Mouse (Mus musculus) cerebellum, postnatal 4 days (tissue): ENCODE measurements at regions not wholly inside any gene's neighbourhood (a gene's known extent, or its start where the extent isn't known, plus 50 kb on each side); places are given as distances from the start of the nearest gene placed in this dataset.

Source experiments
- DNase-seq, 2 experiments: peaks; one replicate each; pipeline ENCODE4 v3.0.0; 2022; ENCODE audit warnings: low spot score in 2 of 2, mixed read lengths in 1 of 2

- DNase-seq: no peak
Observed at GRCm38 (mm10) chrX:11387200-11387940, 59.7 kb downstream of the H2al1j start.

GRCm38 (mm10) chrX:11388860-11389259, 61.2 kb downstream of the H2al1j start:
- no peak for DNase-seq

DNA sequence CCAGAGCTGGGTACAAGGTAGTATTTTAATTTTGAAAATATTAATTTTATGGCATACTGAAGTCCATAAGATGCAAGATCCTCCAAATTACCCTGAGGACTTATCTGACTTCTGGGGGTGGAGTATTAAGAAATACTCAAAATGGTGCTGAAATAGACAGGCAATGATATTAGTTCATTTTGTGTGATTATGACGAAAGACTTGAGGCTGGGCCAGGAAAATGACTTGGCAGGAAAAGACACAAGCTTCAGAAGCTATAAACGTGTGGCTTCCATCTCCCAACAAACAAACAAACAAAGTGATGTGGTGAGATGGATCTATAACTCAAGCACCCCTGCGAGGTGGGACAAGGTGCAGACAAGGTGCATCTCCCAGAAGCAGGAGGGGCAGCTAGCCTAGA, 72.8 kb downstream of the H2al1j start:
- no peak for DNase-seq

- DNase-seq: no peak
Observed at GRCm38 (mm10) chrX:11404369-11404768, 76.7 kb downstream of the H2al1j start.

GRCm38 (mm10) chrX:11412316-11412826, 84.7 kb downstream of the H2al1j start:
- DNase-seq: no peak

DNA sequence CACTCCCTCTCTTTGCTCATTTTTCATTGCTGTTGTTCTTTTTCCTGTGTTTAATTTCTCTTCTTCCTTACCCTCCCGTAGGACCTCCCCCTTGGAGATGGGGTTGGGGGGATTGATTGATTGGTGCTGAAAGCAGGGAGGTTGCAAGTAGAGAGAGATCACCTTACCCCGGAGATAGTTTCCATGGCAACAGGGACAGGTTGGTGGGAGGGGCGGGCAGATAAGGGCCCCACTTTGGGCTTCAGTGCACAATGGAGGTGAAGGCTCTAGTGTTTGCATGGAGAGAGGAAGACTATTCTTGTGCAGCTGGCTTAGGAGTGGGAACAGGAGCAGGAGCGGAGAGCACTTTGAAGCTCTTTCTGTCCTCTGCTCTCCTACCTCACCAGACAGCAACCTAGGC, 88.0 kb downstream of the H2al1j start:
- no peak for DNase-seq

DNA sequence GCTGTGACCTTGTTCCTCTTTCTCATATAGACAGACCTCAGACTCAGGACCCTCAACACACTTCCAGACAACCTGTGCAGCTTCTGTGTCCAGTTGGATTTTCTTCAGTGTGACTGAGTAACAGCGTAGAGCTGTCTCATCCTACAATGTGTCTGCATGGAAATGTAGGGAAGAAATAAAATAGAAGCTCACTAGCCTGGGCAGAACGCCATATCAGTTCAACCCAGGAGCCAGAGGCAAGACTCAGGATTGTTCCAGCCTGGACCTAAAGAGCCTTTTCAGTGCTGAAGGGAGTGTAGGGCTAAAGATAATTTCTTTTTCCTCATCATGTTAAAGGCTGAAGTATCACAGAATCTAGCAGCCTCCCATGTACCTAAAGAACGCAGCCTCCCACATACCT, 88.9 kb downstream of the H2al1j start:
- no peak for DNase-seq

GRCm38 (mm10) chrX:11417861-11418260, 90.2 kb downstream of the H2al1j start:
- DNase-seq: no peak

DNA sequence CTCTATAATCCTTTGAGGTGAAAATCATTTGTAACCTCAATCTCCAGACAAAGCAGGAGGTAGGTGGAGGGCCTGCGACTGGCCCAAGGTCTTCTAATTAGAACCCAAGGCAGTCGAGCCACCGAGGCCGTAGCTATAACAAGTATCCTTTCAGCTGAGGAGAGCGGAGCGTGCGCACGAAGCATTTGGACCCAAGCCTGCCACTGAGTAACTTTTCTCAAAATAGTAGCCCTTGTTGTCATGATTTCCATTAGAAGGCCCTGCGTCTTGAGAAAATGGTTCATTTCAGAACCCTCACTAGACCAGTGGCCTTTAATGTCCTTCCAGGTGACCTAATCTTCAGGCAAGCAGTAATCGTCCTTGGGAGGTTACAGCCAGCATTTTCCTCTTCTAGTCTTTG, 90.6 kb downstream of the H2al1j start:
- no peak for DNase-seq

GRCm38 (mm10) chrX:11419162-11419631, 91.6 kb downstream of the H2al1j start:
- DNase-seq: no peak

DNA sequence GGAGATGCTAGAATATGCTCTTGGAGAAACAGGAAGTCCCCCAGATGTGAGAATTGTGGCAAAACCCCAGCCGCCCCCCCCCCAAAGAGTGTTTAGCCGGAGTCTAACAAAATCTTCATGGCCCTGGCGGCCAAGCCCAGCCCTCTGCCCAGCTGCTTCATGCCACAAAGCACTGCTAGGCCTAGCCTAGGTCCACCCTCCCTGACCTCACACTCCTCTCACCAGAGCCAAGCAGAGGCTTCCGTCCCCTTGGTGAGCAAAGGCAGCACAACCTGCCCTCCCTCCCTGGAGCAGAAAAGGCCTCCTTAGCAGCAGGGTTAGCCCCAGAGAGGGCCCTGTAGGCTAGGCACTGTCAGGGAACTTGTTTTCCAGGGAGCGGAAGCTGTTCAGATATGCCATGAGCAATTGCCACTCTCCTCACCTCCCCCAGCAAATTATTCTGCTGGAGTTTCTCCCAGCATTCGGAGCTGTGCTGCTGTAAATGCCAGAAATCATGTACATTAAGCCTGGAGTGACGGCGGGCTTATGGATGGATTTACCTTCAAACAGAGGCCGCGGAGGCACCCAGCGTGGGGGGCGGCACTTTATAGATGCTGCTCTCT, 104.9 kb downstream of the H2al1j start:
- DNase-seq: no peak

GRCm38 (mm10) chrX:11435338-11435737, 107.7 kb downstream of the H2al1j start:
- no peak for DNase-seq

GRCm38 (mm10) chrX:11437151-11437944, 109.7 kb downstream of the H2al1j start:
- peak in 1 of 2 experiments; percentile 10 for DNase-seq

GRCm38 (mm10) chrX:11443543-11443942, 115.9 kb downstream of the H2al1j start:
- DNase-seq: no peak

DNA sequence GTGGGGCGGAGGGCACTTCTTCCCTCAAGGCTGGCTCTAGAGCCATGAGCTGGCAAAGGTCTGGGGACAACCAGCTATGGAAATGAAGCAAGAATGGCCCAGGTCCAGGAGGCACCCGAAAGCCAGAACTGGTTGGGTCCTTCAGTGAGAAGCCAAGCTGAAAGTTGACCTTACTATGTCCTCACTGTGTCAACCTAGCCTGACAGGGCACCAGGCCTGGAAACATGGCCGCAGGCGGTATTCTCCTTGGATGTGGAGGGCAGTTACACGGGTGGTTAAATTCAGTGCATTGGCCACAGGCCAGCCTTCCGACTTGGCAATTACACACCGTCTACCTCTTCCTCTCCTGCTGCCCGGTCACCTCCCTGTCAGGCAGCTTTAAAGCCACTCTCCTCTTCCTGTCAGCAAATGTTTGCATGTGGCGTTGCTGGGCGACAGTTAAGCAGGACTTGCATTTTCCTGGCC, 116.7 kb downstream of the H2al1j start:
- no peak for DNase-seq

DNA sequence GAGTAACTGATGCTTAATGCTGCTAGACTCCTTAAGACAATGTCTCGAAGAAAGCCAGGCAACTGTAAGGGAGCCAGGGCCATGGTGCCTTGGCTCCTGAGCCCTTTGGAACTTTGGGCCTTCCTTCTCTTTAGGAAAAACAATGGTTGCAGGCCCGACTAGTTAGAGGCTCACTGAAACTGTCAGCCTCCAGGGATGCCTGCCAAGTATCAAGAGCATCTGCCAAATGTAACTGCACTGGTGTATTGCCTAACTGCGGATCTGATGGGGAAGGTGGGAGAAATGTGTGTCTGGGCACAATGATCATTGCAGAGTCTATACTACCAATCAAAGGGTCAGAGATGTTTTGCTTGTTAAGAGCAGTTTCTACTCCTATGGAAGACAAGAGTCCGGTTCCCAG, 121.1 kb downstream of the H2al1j start:
- DNase-seq: no peak

- DNase-seq: no peak
Observed at GRCm38 (mm10) chrX:11458521-11458920, 130.9 kb downstream of the H2al1j start.

DNA sequence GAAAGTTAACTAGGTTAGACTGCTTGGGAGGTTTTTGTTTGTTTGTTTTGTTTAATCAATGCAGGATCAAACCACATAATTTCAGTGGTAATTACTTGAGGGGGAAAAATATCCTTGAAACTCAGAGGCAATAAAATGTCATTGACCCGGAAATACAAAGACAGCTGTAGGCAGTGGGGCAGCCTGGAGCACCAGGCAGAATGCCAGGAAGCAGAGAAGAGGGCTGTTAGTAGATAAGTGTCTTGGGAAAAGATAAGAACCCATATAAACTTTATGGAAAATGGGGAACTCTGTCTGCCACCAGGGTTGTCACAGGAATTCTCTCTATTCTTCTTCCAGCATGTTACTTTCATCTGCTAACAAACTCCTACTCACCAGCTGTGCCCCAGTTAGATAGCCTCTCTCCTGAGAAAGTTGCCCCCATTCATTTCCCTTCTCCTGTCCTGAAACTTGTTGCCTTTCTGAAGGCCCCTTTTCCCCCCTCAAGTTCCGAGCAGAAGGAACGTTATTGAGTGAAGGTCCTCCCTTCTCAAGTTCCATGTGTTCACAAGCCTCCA, 136.4 kb downstream of the H2al1j start:
- no peak for DNase-seq

GRCm38 (mm10) chrX:11466191-11466590, 138.6 kb downstream of the H2al1j start:
- DNase-seq: no peak

DNA sequence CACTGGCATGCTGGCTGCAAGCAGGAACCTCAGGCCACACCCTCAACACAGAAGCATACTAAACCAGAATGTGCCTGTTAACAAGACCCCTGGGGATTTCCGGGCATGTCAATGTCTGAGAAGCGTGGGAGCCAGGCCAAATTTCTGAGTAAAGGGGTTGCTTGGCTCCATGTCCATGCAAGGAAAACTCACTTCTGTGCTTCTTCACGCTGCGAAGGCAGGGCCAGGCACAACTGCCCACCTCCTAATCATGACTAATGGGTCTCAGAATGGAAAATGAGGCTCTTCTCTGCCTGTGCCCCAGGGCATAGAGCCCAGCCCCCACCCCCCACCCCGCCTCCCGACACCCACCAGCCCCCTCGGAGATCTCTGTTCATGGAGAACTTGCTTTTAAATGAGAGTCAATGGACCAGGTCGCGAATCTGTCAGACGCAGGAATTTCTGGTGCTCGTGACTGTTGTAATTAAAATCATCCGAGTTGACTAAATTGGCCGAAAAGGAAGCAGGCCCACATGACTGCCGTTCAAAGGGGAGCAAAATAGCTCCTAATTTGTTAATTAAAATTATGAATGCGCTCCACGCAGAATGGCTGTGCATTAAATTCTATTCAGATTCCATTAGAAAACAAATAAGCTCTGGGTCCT, 152.2 kb downstream of the H2al1j start:
- no peak for DNase-seq

GRCm38 (mm10) chrX:11482141-11482540, 154.5 kb downstream of the H2al1j start:
- DNase-seq: no peak
